Mouse (Mus musculus): Measurements from ENCODE around the gene Cend1. TPM values are rescaled to one million over a fixed set of nuclear protein-coding genes. Genes with fewer than 3 reads are reported as not detected.

The Cend1 gene
- polyA plus RNA-seq, 1 experiment from 2014 or later, result 111 TPM

GRCm38 (mm10) chr7:141462333-141462821 is 33.1 kb upstream of the Cend1 start:
- 0 out of 2 replicates have a peak overlapping the region, but pooled peaks have one; percentile 40 for H3K9ac ChIP-seq
- H3K4me3 ChIP-seq, result peak overlapping the region; percentile 38
- no peaks in the 10 kb centered on the region for H3K9me3 ChIP-seq
- 0 out of 2 replicates have a peak, but pooled peaks cover 4% of the 10 kb centered on the region for H3K36me3 ChIP-seq (replicated peaks)
- ATAC-seq (replicated peaks), result no peak
- 24% methylated on average over 5 of the region's 5 CpGs for WGBS
- peaks cover 20% of the 10 kb centered on the region for H3K4me1 ChIP-seq
- peaks cover 65% of the 10 kb centered on the region for H3K27me3 ChIP-seq (replicated peaks)
- peak overlapping the region; percentile 59 for H3K4me2 ChIP-seq
- H3K27ac ChIP-seq, result no peak overlapping the region

DNA sequence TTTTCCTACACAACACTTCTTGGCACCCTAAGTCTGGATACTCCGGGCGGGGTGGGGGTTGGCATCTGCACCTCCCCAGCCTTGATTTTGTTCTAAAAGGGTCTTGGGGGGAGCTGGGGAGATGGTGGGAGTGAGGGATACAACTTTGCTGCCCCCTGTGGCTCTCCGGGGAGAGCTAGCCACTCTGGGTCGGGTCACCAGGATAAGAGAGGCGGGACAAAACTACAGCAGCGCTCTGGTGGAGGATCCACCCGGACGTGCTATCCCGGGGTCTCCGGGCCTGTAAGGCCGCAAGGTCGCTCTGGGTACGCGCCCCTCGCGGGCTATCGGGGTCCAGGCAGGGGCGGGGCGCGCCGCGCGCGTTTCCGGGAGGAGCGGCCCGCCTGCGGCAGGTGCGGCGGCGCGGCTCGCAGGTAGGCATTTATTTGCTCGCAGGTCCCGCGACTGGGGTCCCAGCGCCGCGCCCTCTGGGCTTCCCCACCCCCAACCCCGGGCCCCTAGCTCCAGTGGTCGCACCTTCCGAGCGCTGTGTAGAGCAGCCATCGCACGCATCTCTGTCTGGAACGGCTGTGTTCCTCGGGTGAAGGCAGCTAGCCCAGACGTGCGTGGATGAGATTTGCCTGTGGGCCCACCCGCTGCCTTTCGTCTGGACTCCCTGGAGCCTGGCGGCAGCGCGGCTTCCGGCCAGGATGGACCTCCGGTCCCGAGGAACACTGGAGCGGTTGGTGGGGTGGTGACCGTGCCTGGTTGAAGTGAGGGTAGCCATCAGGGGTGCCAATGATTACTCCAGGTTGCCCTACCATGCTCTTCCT is 32.4 kb upstream of the Cend1 start:
- H3K4me3 ChIP-seq, result peak overlapping the region; percentile 38
- 0 out of 2 replicates have a peak, but pooled peaks cover 4% of the 10 kb centered on the region for H3K36me3 ChIP-seq (replicated peaks)
- peak overlapping the region; percentile 40 for H3K9ac ChIP-seq
- 3% methylated on average over 59 of the region's 59 CpGs for WGBS
- H3K9me3 ChIP-seq, result no peaks in the 10 kb centered on the region
- ATAC-seq (replicated peaks), result no peak
- H3K27me3 ChIP-seq (replicated peaks), result peaks cover 65% of the 10 kb centered on the region
- no peak overlapping the region for H3K27ac ChIP-seq
- peaks cover 15% of the 10 kb centered on the region for H3K4me1 ChIP-seq
- peak overlapping the region; percentile 59 for H3K4me2 ChIP-seq

DNA sequence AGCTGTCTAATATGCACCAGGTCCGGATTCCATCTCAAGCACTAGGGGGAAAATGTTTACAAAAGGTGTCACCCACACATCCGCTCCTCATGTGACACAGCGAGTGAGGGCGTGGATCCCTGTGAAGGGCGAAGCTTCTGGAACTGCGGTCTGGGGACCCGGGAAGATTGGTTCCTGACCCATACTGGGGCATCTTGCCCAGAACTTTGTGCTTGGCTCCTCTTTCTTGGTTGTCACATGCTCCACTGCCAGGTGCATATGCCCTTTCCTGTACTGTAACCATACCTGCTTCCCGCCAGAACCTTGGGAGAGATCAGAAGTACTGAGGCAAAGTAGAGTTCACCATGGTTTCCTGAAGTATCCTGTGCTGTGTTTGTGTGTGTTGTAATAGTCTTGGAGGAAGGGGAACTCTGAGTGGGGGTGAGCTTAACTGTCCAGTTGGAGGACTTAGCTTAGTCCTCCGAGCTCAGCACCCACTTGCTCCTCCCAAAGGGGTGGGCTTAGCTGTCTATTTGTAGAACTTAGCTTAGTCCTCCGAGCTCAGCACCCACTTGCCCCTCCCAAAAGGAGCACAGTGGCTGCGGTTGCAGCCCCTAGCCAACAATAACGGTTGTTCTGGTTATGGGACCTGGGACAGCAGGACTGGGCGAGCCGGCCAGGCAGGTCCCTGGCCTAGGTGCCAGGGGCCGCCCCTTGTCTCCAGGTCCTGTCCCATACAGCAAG is 31.3 kb upstream of the Cend1 start, which contains the start of gene Cracr2b:
Gene Cracr2b (plus strand): TSS at position 704 of the 723 bp plus-strand sequence.
- H3K27ac ChIP-seq, result no peak within 1 kb of the TSS
- 0 out of 2 replicates have a peak, but pooled peaks cover 4% of the 10 kb centered on the region for H3K36me3 ChIP-seq (replicated peaks)
- 80% methylated on average over 15 of the region's 15 CpGs for WGBS
- H3K4me3 ChIP-seq, result peak within 1 kb of the TSS; percentile 38
- no peak for ATAC-seq (replicated peaks)
- H3K9ac ChIP-seq, result peak within 1 kb of the TSS; percentile 40
- H3K9me3 ChIP-seq, result no peaks in the 10 kb centered on the region
- H3K4me1 ChIP-seq, result peaks cover 27% of the 10 kb centered on the region
- H3K4me2 ChIP-seq, result peak within 1 kb of the TSS; percentile 59
- peaks cover 59% of the 10 kb centered on the region for H3K27me3 ChIP-seq (replicated peaks)

DNA sequence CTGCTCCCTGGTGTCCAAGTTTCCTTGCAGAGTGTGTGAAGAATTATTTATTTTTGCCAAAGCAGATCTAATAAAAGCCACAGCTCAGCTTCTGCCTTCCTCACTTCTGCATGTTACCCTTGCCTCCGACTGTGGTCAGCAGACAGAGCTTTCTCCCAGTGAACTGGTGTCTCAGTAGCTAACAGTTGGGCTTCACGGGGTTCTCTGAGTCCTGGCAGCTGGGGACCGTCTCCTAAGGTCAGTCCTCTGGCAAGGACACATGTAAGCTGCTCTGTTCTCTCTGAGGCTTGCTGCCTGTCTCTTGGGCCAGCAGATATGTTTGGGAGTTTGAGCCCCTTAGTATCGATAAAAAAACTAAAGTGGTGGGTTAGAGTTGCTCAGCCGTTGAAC is 30.7 kb upstream of the Cend1 start:
- ATAC-seq (replicated peaks), result no peak
- Histone ChIP-seq H3K9me3 (no peaks in the 10 kb centered on the region), H3K4me1 (peaks cover 27% of the 10 kb centered on the region), H3K4me2 (no peak overlapping the region), H3K36me3 (replicated peaks) (0 out of 2 replicates have a peak, but pooled peaks cover 4% of the 10 kb centered on the region), H3K27me3 (replicated peaks) (peaks cover 53% of the 10 kb centered on the region), H3K27ac (no peak overlapping the region), H3K9ac (no peak overlapping the region), H3K4me3 (no peak overlapping the region)
- 86% methylated on average over 5 of the region's 5 CpGs for WGBS

DNA sequence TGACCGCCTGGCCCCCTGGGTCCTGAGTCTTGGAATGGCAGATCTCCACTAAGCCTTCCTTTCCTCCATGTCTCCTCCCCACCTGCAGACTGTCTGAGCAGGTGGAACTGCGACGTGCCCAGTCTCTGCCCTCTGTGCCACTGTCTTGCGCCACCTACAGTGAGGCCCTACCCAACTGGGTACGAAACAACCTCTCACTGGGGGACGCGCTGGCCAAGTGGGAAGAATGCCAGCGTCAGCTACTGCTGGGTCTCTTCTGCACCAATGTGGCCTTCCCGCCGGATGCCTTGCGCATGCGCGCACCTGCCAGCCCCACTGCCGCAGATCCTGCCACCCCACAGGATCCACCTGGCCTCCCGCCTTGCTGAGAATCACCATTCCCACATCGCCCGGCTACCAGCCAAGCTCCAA is 30.0 kb upstream of the Cend1 start:
- Histone ChIP-seq H3K4me1 (peaks cover 25% of the 10 kb centered on the region), H3K27me3 (replicated peaks) (peaks cover 46% of the 10 kb centered on the region), H3K4me2 (no peak overlapping the region), H3K9ac (no peak overlapping the region), H3K4me3 (no peak overlapping the region), H3K27ac (no peak overlapping the region), H3K9me3 (no peaks in the 10 kb centered on the region), H3K36me3 (replicated peaks) (0 out of 2 replicates have a peak, but pooled peaks cover 4% of the 10 kb centered on the region)
- ATAC-seq (replicated peaks), result no peak
- WGBS, result 91% methylated on average over 17 of the region's 17 CpGs

- Histone ChIP-seq H3K9ac (no peak overlapping the region), H3K27ac (no peak overlapping the region), H3K9me3 (no peaks in the 10 kb centered on the region), H3K4me2 (no peak overlapping the region), H3K4me1 (peaks cover 25% of the 10 kb centered on the region), H3K4me3 (no peak overlapping the region), H3K27me3 (replicated peaks) (peaks cover 40% of the 10 kb centered on the region), H3K36me3 (replicated peaks) (0 out of 2 replicates have a peak, but pooled peaks cover 4% of the 10 kb centered on the region)
- no peak for ATAC-seq (replicated peaks)
- 89% methylated on average over 11 of the region's 11 CpGs for WGBS
Measured at GRCm38 (mm10) chr7:141458661-141459060, 29.4 kb upstream of the Cend1 start.

GRCm38 (mm10) chr7:141457986-141458660 is 28.8 kb upstream of the Cend1 start:
- no peak for ATAC-seq (replicated peaks)
- peaks cover 34% of the 10 kb centered on the region for H3K27me3 ChIP-seq (replicated peaks)
- 75% methylated on average over 15 of the region's 15 CpGs for WGBS
- H3K4me3 ChIP-seq, result no peak overlapping the region
- no peak overlapping the region for H3K9ac ChIP-seq
- H3K4me1 ChIP-seq, result peaks cover 25% of the 10 kb centered on the region
- H3K9me3 ChIP-seq, result no peaks in the 10 kb centered on the region
- H3K27ac ChIP-seq, result no peak overlapping the region
- H3K36me3 ChIP-seq (replicated peaks), result 0 out of 2 replicates have a peak, but pooled peaks cover 4% of the 10 kb centered on the region
- no peak overlapping the region for H3K4me2 ChIP-seq

DNA sequence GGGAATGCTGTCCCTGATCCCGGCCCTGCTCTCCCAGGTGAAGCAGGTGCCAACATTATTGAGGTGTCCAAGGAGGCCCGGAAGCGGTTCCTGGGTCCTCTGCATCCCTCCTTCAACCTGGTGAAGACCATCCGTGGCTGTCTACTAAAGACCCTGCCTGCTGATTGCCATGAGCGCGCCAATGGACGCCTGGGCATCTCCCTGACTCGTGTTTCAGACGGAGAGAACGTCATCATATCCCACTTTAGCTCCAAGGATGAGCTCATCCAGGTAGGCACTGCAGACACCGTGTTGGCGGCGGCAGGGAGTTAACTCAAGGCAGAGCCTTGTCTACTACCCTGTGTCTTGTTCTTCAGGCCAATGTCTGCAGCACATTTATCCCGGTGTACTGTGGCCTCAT is 27.9 kb upstream of the Cend1 start:
- Histone ChIP-seq H3K9me3 (no peaks in the 10 kb centered on the region), H3K9ac (no peak overlapping the region), H3K36me3 (replicated peaks) (peaks cover 5% of the 10 kb centered on the region; the same call in 1 of the 2 replicates), H3K4me3 (no peak overlapping the region), H3K4me1 (peaks cover 25% of the 10 kb centered on the region), H3K27ac (no peak overlapping the region), H3K27me3 (replicated peaks) (peaks cover 25% of the 10 kb centered on the region), H3K4me2 (no peak overlapping the region)
- no peak for ATAC-seq (replicated peaks)
- WGBS, result 95% methylated on average over 14 of the region's 14 CpGs

DNA sequence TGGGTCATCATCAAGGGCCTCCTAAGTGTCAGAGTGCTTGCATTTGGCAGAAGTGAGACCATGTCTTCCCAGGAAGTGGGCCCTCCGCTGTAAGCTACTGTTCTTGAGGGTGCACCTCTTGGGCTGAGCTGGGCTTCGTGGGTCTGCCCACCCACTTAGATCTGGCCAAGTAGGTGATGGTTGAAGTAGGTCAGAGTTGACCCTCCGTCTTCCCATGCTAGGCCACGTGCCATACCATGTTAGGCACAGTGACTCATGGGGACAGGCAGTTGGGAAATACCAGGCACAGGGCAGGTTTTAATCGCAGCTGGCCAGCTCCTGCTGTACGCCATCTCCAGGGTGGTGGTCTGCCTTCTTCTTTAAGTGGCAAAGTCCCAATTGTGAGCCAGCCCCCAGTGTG is 27.4 kb upstream of the Cend1 start:
- Histone ChIP-seq H3K27me3 (replicated peaks) (peaks cover 22% of the 10 kb centered on the region), H3K4me1 (peaks cover 21% of the 10 kb centered on the region), H3K9me3 (no peaks in the 10 kb centered on the region), H3K36me3 (replicated peaks) (peaks cover 10% of the 10 kb centered on the region; the same call in 1 of the 2 replicates), H3K4me2 (peak overlapping the region; percentile 92), H3K4me3 (no peak overlapping the region), H3K9ac (no peak overlapping the region), H3K27ac (no peak overlapping the region)
- ATAC-seq (replicated peaks), result no peak
- WGBS, result 92% methylated on average over 6 of the region's 6 CpGs

DNA sequence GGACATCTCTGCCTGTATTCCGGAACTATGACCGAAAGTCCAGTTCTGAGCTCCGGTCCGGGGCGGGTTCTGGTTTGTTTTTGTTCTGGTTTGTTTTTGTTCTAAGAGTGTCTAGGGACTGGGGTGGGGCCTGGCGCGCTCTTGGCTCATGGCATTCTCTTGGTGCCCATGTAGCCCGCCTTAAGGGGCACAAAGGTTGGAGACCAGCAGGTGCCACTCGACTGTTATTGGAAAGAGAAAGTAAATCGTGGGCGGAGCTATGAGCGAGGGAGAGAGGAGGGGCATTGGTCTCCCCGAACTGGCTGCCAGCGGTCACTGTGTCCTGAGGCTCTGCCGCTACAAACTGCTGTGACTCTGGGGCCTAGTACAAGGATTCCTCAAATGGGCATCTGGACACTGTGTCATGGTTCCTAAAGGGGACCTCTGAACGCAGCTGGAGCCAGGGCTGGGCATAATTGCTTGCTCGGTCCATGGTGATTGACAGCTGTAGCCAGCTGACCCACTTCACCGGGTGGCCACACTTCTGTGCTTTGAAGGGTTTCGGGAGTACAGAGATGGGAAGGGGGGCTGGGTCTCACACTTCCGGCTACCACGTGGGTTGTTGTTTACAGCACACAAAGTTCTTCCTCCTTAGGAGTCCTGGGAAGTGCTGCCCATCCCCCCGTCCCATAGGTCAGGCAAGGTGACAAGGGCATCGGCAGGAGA is 26.5 kb upstream of the Cend1 start:
- ATAC-seq (replicated peaks), result peak; percentile 35
- Histone ChIP-seq H3K4me3 (peak overlapping the region; percentile 73), H3K4me2 (peak overlapping the region; percentile 92), H3K27ac (peak overlapping the region; percentile 69), H3K9me3 (no peaks in the 10 kb centered on the region), H3K4me1 (peaks cover 17% of the 10 kb centered on the region), H3K27me3 (replicated peaks) (peaks cover 12% of the 10 kb centered on the region), H3K9ac (peak overlapping the region; percentile 69), H3K36me3 (replicated peaks) (peaks cover 13% of the 10 kb centered on the region; the same call in 1 of the 2 replicates)
- WGBS, result 2% methylated on average over 23 of the region's 23 CpGs

DNA sequence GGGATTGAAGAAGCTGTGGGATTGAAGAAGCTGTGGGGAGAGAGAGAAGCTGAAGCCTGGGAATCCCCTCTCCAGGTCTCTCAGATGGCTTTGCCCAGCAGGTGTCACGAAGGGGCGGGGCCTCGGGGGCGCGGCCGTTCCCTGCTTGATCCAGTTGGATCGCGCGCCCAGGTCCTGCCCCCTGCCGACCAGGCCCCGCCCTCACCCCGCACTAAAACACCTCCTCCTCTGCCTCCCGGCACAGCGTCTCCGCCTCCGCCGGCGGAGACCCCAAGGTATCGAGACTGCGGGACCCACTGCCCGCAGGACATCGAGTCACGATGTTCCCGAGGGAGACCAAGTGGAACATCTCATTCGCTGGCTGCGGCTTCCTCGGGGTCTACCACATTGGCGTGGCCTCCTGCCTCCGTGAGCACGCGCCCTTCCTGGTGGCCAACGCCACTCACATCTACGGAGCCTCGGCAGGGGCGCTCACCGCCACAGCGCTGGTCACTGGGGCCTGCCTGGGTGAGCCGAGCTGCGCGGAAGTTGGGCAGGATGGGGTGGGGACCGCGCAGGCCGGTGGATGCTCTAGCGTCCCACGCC is 25.8 kb upstream of the Cend1 start, which contains the start of gene Pnpla2:
Gene Pnpla2 (plus strand): TSS at position 232 of the 585 bp plus-strand sequence.
- peak within 1 kb of the TSS; percentile 73 for H3K4me3 ChIP-seq
- peak within 1 kb of the TSS; percentile 69 for H3K27ac ChIP-seq
- peak within 1 kb of the TSS; percentile 69 for H3K9ac ChIP-seq
- peaks cover 5% of the 10 kb centered on the region; the same call in 1 of the 2 replicates for H3K27me3 ChIP-seq (replicated peaks)
- WGBS, result under 1% methylated on average over 45 of the region's 45 CpGs
- ATAC-seq (replicated peaks), result peak; percentile 83
- peaks cover 17% of the 10 kb centered on the region for H3K4me1 ChIP-seq
- no peaks in the 10 kb centered on the region for H3K9me3 ChIP-seq
- H3K4me2 ChIP-seq, result peak within 1 kb of the TSS; percentile 92
- H3K36me3 ChIP-seq (replicated peaks), result peaks cover 13% of the 10 kb centered on the region; the same call in 1 of the 2 replicates
